Mouse (Mus musculus) telencephalon, adult 2 months (tissue): ENCODE results near the gene Tusc2.

Experiments used
- DNase-seq: peaks from one replicate; pipeline ENCODE4 v3.0.0-alpha.2; 2011; ENCODE audit warnings: low read depth, low spot score

The Tusc2 gene

GRCm38 (mm10) chr9:107563029-107563581 lies at the start of gene Tusc2:
Tusc2 (plus strand) TSS chr9:107563255.
- peak; percentile 97 for DNase-seq

- DNase-seq: peak; percentile 39
Observed at GRCm38 (mm10) chr9:107514303-107514955, 48.6 kb upstream of the Tusc2 start.

GRCm38 (mm10) chr9:107520331-107520730 lies 42.7 kb upstream of the Tusc2 start:
- no peak for DNase-seq

GRCm38 (mm10) chr9:107521190-107521589 lies 41.9 kb upstream of the Tusc2 start:
- no peak for DNase-seq

- no peak for DNase-seq
Observed at GRCm38 (mm10) chr9:107521711-107522399, 41.2 kb upstream of the Tusc2 start.

GRCm38 (mm10) chr9:107522400-107522711 lies 40.7 kb upstream of the Tusc2 start:
- no peak for DNase-seq

- no peak for DNase-seq
Observed at GRCm38 (mm10) chr9:107526198-107527026, 36.6 kb upstream of the Tusc2 start.

GRCm38 (mm10) chr9:107533791-107534407 lies 29.2 kb upstream of the Tusc2 start, which contains the start of gene Tmem115:
Tmem115 (plus strand) TSS chr9:107533945.
- DNase-seq: peak; percentile 99

- no peak for DNase-seq
Observed at GRCm38 (mm10) chr9:107534408-107535202, 28.4 kb upstream of the Tusc2 start.

GRCm38 (mm10) chr9:107538231-107538630 lies 24.8 kb upstream of the Tusc2 start:
- DNase-seq: no peak

GRCm38 (mm10) chr9:107538711-107539110 lies 24.3 kb upstream of the Tusc2 start:
- DNase-seq: no peak

- DNase-seq: no peak
Observed at GRCm38 (mm10) chr9:107539940-107540339, 23.1 kb upstream of the Tusc2 start.

- no peak for DNase-seq
Observed at GRCm38 (mm10) chr9:107540420-107540819, 22.6 kb upstream of the Tusc2 start.

GRCm38 (mm10) chr9:107541005-107541404 lies 22.1 kb upstream of the Tusc2 start:
- DNase-seq: no peak

- DNase-seq: peak; percentile 94
Observed at GRCm38 (mm10) chr9:107541474-107542351, 21.3 kb upstream of the Tusc2 start, which contains the start of the genes Cyb561d2 and Nprl2. Cyb561d2 (minus strand) TSS chr9:107542193. Nprl2 (plus strand) TSS chr9:107542226.

GRCm38 (mm10) chr9:107542352-107542686 lies 20.7 kb upstream of the Tusc2 start:
- no peak for DNase-seq

- no peak for DNase-seq
Observed at GRCm38 (mm10) chr9:107542721-107543120, 20.3 kb upstream of the Tusc2 start.

GRCm38 (mm10) chr9:107543299-107543698 lies 19.8 kb upstream of the Tusc2 start:
- no peak for DNase-seq

- DNase-seq: no peak
Observed at GRCm38 (mm10) chr9:107544196-107544700, 18.8 kb upstream of the Tusc2 start.

- DNase-seq: no peak
Observed at GRCm38 (mm10) chr9:107544729-107545128, 18.3 kb upstream of the Tusc2 start.
